Comparison of ENCODE assay signal across 7 mouse cellular contexts in genomic region chr10:60696975-60697374, GRCm38 (mm10). TPM values are rescaled to one million over a fixed set of nuclear protein-coding genes. Genes with fewer than 3 reads are reported as not detected.
DNase-seq lines count a peak whose midpoint lies in the region; ATAC-seq and TF ChIP-seq lines count a peak whose summit lies in the region.

No protein-coding gene starts in this region.

- H3K4me3 ChIP-seq in ES-E14 (ENCODE audit: insufficient read depth in 1 of 2, low read depth in 1 of 2, low read length in 2 of 2, poor library complexity in 1 of 2, severe bottlenecking in 1 of 2): no peak overlapping the region
- H3K4me3 ChIP-seq in heart, embryonic 16.5 days (ENCODE audit: low read length): no peak overlapping the region

- no peak for DNase-seq in ES-E14 (ENCODE audit: low read depth, low spot score)
- peak; percentile 86 for DNase-seq in adrenal gland, postnatal 14 days
- DNase-seq in embryo, embryonic 9.5 days (ENCODE audit: extremely low spot score): peak; percentile 66
- peak; percentile 45 for DNase-seq in layer of hippocampus, adult 9-10 months (ENCODE audit: low spot score)
- DNase-seq in lung, postnatal 4 days: peak; percentile 52 to 72
- DNase-seq in spleen, adult 12 weeks (ENCODE audit: low spot score): peak; percentile 63

- H3K4me2 ChIP-seq in heart, embryonic 16.5 days (ENCODE audit: low read depth, low read length): no peak overlapping the region

- H3K36me3 ChIP-seq in ES-E14 (ENCODE audit: control insufficient read depth, insufficient read depth, low read length, poor library complexity, severe bottlenecking): no peaks in the 10 kb centered on the region
- H3K36me3 ChIP-seq in heart, embryonic 16.5 days (ENCODE audit: control insufficient read depth, insufficient read depth): no peaks in the 10 kb centered on the region

- H3K9ac ChIP-seq in ES-E14 (ENCODE audit: insufficient read depth, low read depth, low read length, poor library complexity, severe bottlenecking): no peak overlapping the region
- no peak overlapping the region for H3K9ac ChIP-seq in heart, embryonic 16.5 days (ENCODE audit: low read length)

- H3K9me3 ChIP-seq in ES-E14 (ENCODE audit: control insufficient read depth, insufficient read depth, low read depth, low read length): no peaks in the 10 kb centered on the region; the same call in 1 of the 2 replicates
- H3K9me3 ChIP-seq in heart, embryonic 16.5 days (replicated peaks; ENCODE audit: control insufficient read depth, low read length): no peaks in the 10 kb centered on the region

- 9% methylated on average over 5 of the region's 5 CpGs for WGBS in heart, embryonic 16.5 days

- in situ Hi-C loops in ES-E14 (cut with MboI; ENCODE audit: low sequenced_read_pairs in 2 of 2, unreplicated experiment in 2 of 2): no loop called here

- peaks cover 11% of the 10 kb centered on the region for H3K27me3 ChIP-seq in heart, embryonic 16.5 days (ENCODE audit: control insufficient read depth, insufficient read depth, low read length)

- no peaks in the 10 kb centered on the region for H3K4me1 ChIP-seq in ES-E14 (ENCODE audit: control insufficient read depth in 2 of 2, insufficient read depth in 2 of 2, low read length in 2 of 2, poor library complexity in 1 of 2)
- H3K4me1 ChIP-seq in heart, embryonic 16.5 days (ENCODE audit: control insufficient read depth, insufficient read depth, low read length): no peaks in the 10 kb centered on the region

- ATAC-seq in heart, embryonic 16.5 days (replicated peaks; ENCODE audit: extremely low read depth, insufficient read depth, low FRiP score): 0 out of 2 replicates have a peak, but pooled peaks have one; percentile 52

- no peak overlapping the region for H3K27ac ChIP-seq in ES-E14 (ENCODE audit: insufficient read depth, low read depth, low read length, poor library complexity, severe bottlenecking)
- no peak overlapping the region for H3K27ac ChIP-seq in heart, embryonic 16.5 days (ENCODE audit: low read length)

TF ChIP-seq in ES-E14, 5 proteins besides CTCF, POLR2A, EP300 and RAD21:
- TF ChIP-seq ZNF384 (IDR thresholded peaks at IDR 0.05; ENCODE audit: low read depth, low read length) (no peak), ZC3H11A (IDR thresholded peaks at IDR 0.05; ENCODE audit: borderline replicate concordance, low read depth, low read length) (peak; percentile 68; the same call in 1 of the 2 replicates), CHD2 (IDR thresholded peaks at IDR 0.05; ENCODE audit: low read depth, low read length) (no peak)

RNA-seq across cellular contexts. Expression of gene Cdh23, which starts 0.7 kb away (rescaled TPM):
- total RNA-seq in ES-E14 (2012; rRNA removed): 2.3 and 2.7 TPM in 2 replicates
- total RNA-seq in adrenal gland, postnatal 14 days (2021): 4.0 and 4.5 TPM in 2 replicates
- polyA plus RNA-seq in heart, embryonic 16.5 days (2015; fragmentation: Nextera tagmentation; extraction: Ambion mirVana): 0.70 and 1.3 TPM in 2 replicates

RNA-seq across cellular contexts. Expression of gene Slc29a3, which starts 55.6 kb away (rescaled TPM):
- total RNA-seq in ES-E14 (2012; rRNA removed): 11.9 and 21.4 TPM in 2 replicates
- total RNA-seq in adrenal gland, postnatal 14 days (2021): 14.3 and 20.7 TPM in 2 replicates
- 6.6 and 8.0 TPM in 2 replicates for polyA plus RNA-seq in heart, embryonic 16.5 days (2015; fragmentation: Nextera tagmentation; extraction: Ambion mirVana)
